Mouse (Mus musculus): ENCODE results near the gene 4932438H23Rik. TPM values are rescaled to one million over a fixed set of nuclear protein-coding genes. Genes with fewer than 3 reads are reported as not detected.

Gene 4932438H23Rik
- polyA plus RNA-seq, 1 experiment from 2014 or later = 0.08 TPM

- Histone ChIP-seq H3K27me3 (no peaks in the 10 kb centered on the region), H3K4me3 (replicated peaks) (no peak overlapping the region), H3K36me3 (peaks cover 65% of the 10 kb centered on the region), H3K9ac (no peak overlapping the region), H3K9me3 (replicated peaks) (no peaks in the 10 kb centered on the region), H3K4me1 (peaks cover 10% of the 10 kb centered on the region), H3K4me2 (no peak overlapping the region), H3K27ac (no peak overlapping the region)
- whole genome bisulfite sequencing = 83% methylated on average over 4 of the region's 4 CpGs
- no peak for ATAC-seq (replicated peaks; ENCODE audit: low FRiP score)
These were observed 79.2 kb downstream of the 4932438H23Rik start for GRCm38 (mm10) chr16:91015761-91016160.

DNA sequence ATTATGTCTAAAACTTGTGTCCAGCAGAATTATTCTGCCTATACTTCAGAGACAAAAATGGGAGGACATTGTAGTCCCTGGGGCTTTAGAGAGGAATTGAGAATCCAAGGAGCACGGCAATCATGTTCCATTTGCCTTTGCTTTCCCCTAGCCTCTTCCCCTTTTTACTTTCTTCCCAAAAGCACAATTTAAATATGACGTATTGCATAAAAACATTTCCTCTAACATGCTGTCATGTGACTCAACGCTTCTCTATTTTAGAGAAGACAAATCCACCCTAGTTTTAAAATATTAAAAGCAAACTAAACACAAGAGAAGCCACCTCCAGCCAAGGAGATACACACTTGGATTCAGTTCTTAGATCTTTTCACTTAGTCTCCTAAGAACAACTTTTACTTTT, 83.1 kb downstream of the 4932438H23Rik start:
- Histone ChIP-seq H3K9me3 (replicated peaks) (no peaks in the 10 kb centered on the region), H3K9ac (no peak overlapping the region), H3K4me2 (peak overlapping the region; percentile 66), H3K27ac (peak overlapping the region; percentile 94), H3K4me1 (peaks cover 19% of the 10 kb centered on the region), H3K4me3 (replicated peaks) (peak overlapping the region; percentile 83), H3K27me3 (no peaks in the 10 kb centered on the region), H3K36me3 (peaks cover 27% of the 10 kb centered on the region)
- no peak for ATAC-seq (replicated peaks; ENCODE audit: low FRiP score)
- WGBS = 38% methylated on average over 3 of the region's 3 CpGs

- Histone ChIP-seq H3K9me3 (replicated peaks) (no peaks in the 10 kb centered on the region), H3K27ac (peak within 1 kb of the TSS; percentile 94), H3K9ac (peak within 1 kb of the TSS; percentile 85), H3K4me1 (peaks cover 19% of the 10 kb centered on the region), H3K4me3 (replicated peaks) (peak within 1 kb of the TSS; percentile 83), H3K36me3 (peaks cover 24% of the 10 kb centered on the region), H3K4me2 (peak within 1 kb of the TSS; percentile 66), H3K27me3 (no peaks in the 10 kb centered on the region)
- ATAC-seq (replicated peaks; ENCODE audit: low FRiP score) = peak; percentile 96
- WGBS = under 1% methylated on average over 65 of the region's 66 CpGs
These were observed 83.8 kb downstream of the 4932438H23Rik start, which contains the start of gene Synj1 for GRCm38 (mm10) chr16:91011021-91011683. Gene Synj1, minus strand, starts transcription at chr16:91011308.

- Histone ChIP-seq H3K36me3 (peaks cover 18% of the 10 kb centered on the region), H3K4me3 (replicated peaks) (peak overlapping the region; percentile 83), H3K9ac (peak overlapping the region; percentile 85), H3K27me3 (no peaks in the 10 kb centered on the region), H3K4me1 (peaks cover 19% of the 10 kb centered on the region), H3K9me3 (replicated peaks) (no peaks in the 10 kb centered on the region), H3K4me2 (peak overlapping the region; percentile 66), H3K27ac (peak overlapping the region; percentile 94)
- WGBS = under 1% methylated on average over 42 of the region's 42 CpGs
- ATAC-seq (replicated peaks; ENCODE audit: low FRiP score) = peak; percentile 58
These were observed 84.3 kb downstream of the 4932438H23Rik start for GRCm38 (mm10) chr16:91010581-91011020.

GRCm38 (mm10) chr16:91009942-91010529, 84.9 kb downstream of the 4932438H23Rik start:
- ATAC-seq (replicated peaks; ENCODE audit: low FRiP score) = no peak
- Histone ChIP-seq H3K36me3 (peaks cover 12% of the 10 kb centered on the region), H3K4me1 (peaks cover 19% of the 10 kb centered on the region), H3K4me2 (peak overlapping the region; percentile 66), H3K4me3 (replicated peaks) (peak overlapping the region; percentile 83), H3K9me3 (replicated peaks) (no peaks in the 10 kb centered on the region), H3K9ac (peak overlapping the region; percentile 85), H3K27me3 (no peaks in the 10 kb centered on the region), H3K27ac (peak overlapping the region; percentile 94)
- WGBS = under 1% methylated on average over 19 of the region's 19 CpGs

GRCm38 (mm10) chr16:91004915-91005538, 89.9 kb downstream of the 4932438H23Rik start:
- Histone ChIP-seq H3K36me3 (no peaks in the 10 kb centered on the region), H3K9ac (no peak overlapping the region), H3K4me2 (no peak overlapping the region), H3K27ac (no peak overlapping the region), H3K4me1 (peaks cover 8% of the 10 kb centered on the region), H3K9me3 (replicated peaks) (no peaks in the 10 kb centered on the region), H3K4me3 (replicated peaks) (no peak overlapping the region), H3K27me3 (no peaks in the 10 kb centered on the region)
- WGBS = 77% methylated on average over 4 of the region's 4 CpGs
- ATAC-seq (replicated peaks; ENCODE audit: low FRiP score) = 0 out of 2 replicates have a peak, but pooled peaks have one; percentile 29

Other genes with a start within 250 kb of the 4932438H23Rik start
- gene Cfap298, start 160.0 kb downstream of the 4932438H23Rik start, polyA plus RNA-seq (2015; fragmentation: Nextera tagmentation; extraction: Ambion mirVana) = 37.0 and 42.5 TPM in 2 replicates
- 13.0 and 14.4 TPM in 2 replicates for gene Synj1, start 83.8 kb downstream of the 4932438H23Rik start, polyA plus RNA-seq (2015; fragmentation: Nextera tagmentation; extraction: Ambion mirVana)
- gene Paxbp1, start 50.6 kb downstream of the 4932438H23Rik start, polyA plus RNA-seq (2015; fragmentation: Nextera tagmentation; extraction: Ambion mirVana) = 52.8 and 55.7 TPM in 2 replicates
- gene Olig2, start 130.3 kb upstream of the 4932438H23Rik start, polyA plus RNA-seq (2015; fragmentation: Nextera tagmentation; extraction: Ambion mirVana) = not detected in 2 replicates
- 0.09 and 0.12 TPM in 2 replicates for gene Olig1, start 174.7 kb upstream of the 4932438H23Rik start, polyA plus RNA-seq (2015; fragmentation: Nextera tagmentation; extraction: Ambion mirVana)